Mouse (Mus musculus): ENCODE data around the gene Plekha5. TPM values are rescaled to one million over a fixed set of nuclear protein-coding genes. Genes with fewer than 3 reads are reported as not detected.

Plekha5 gene
- total RNA-seq, 1 experiment, result 26.1 TPM

GRCm38 (mm10) chr6:140519488-140520159, 95.8 kb downstream of the Plekha5 start:
- H3K4me3 ChIP-seq (ENCODE audit: insufficient read depth in 1 of 2, low read depth in 1 of 2, low read length in 2 of 2, poor library complexity in 1 of 2, severe bottlenecking in 1 of 2), result no peak overlapping the region
- no peak for DNase-seq (ENCODE audit: low read depth, low spot score)

GRCm38 (mm10) chr6:140520961-140521360, 97.1 kb downstream of the Plekha5 start:
- Histone ChIP-seq H3K4me3 (ENCODE audit: insufficient read depth in 1 of 2, low read depth in 1 of 2, low read length in 2 of 2, poor library complexity in 1 of 2, severe bottlenecking in 1 of 2) (no peak overlapping the region), H3K36me3 (ENCODE audit: control insufficient read depth, insufficient read depth, low read length, poor library complexity, severe bottlenecking) (no peaks in the 10 kb centered on the region), H3K4me1 (ENCODE audit: control insufficient read depth in 2 of 2, insufficient read depth in 2 of 2, low read length in 2 of 2, poor library complexity in 1 of 2) (peaks cover 3 to 9% of the 10 kb centered on the region in 2 experiments; a peak in 2 of 4 replicates), H3K9me3 (ENCODE audit: control insufficient read depth, insufficient read depth, low read depth, low read length) (no peaks in the 10 kb centered on the region), H3K9ac (ENCODE audit: insufficient read depth, low read depth, low read length, poor library complexity, severe bottlenecking) (no peak overlapping the region), H3K27ac (ENCODE audit: insufficient read depth, low read depth, low read length, poor library complexity, severe bottlenecking) (no peak overlapping the region)
- in situ Hi-C loops (cut with MboI; ENCODE audit: low sequenced_read_pairs in 2 of 2, unreplicated experiment in 2 of 2), result no loop called here
- TF ChIP-seq ZNF384 (IDR thresholded peaks at IDR 0.05; ENCODE audit: low read depth, low read length) (no peak), HCFC1 (IDR thresholded peaks at IDR 0.05; ENCODE audit: borderline replicate concordance, insufficient read depth, low read length) (no peak), CHD2 (IDR thresholded peaks at IDR 0.05; ENCODE audit: low read depth, low read length) (no peak), MAFK (IDR thresholded peaks at IDR 0.05; ENCODE audit: insufficient read depth, low read depth, low read length) (no peak), ZC3H11A (IDR thresholded peaks at IDR 0.05; ENCODE audit: borderline replicate concordance, low read depth, low read length) (no peak)
- DNase-seq (ENCODE audit: low read depth, low spot score), result no peak

More at GRCm38 (mm10) chr6:140519488-140520159, 95.8 kb downstream of the Plekha5 start:
- Histone ChIP-seq H3K36me3 (ENCODE audit: control insufficient read depth, insufficient read depth, low read length, poor library complexity, severe bottlenecking) (no peaks in the 10 kb centered on the region), H3K4me1 (ENCODE audit: control insufficient read depth in 2 of 2, insufficient read depth in 2 of 2, low read length in 2 of 2, poor library complexity in 1 of 2) (peaks cover 3 to 12% of the 10 kb centered on the region in 2 experiments; a peak in 3 of 4 replicates), H3K27ac (ENCODE audit: insufficient read depth, low read depth, low read length, poor library complexity, severe bottlenecking) (no peak overlapping the region), H3K9me3 (ENCODE audit: control insufficient read depth, insufficient read depth, low read depth, low read length) (no peaks in the 10 kb centered on the region), H3K9ac (ENCODE audit: insufficient read depth, low read depth, low read length, poor library complexity, severe bottlenecking) (no peak overlapping the region)
- no peak for TF ChIP-seq ZNF384 (IDR thresholded peaks at IDR 0.05; ENCODE audit: low read depth, low read length)
- TF ChIP-seq CHD2 (IDR thresholded peaks at IDR 0.05; ENCODE audit: low read depth, low read length), result no peak
- no peak for TF ChIP-seq ZC3H11A (IDR thresholded peaks at IDR 0.05; ENCODE audit: borderline replicate concordance, low read depth, low read length)
- TF ChIP-seq HCFC1 (IDR thresholded peaks at IDR 0.05; ENCODE audit: borderline replicate concordance, insufficient read depth, low read length), result no peak
- no peak for TF ChIP-seq MAFK (IDR thresholded peaks at IDR 0.05; ENCODE audit: insufficient read depth, low read depth, low read length)
- in situ Hi-C loops (cut with MboI; ENCODE audit: low sequenced_read_pairs in 2 of 2, unreplicated experiment in 2 of 2), result no loop called here

DNA sequence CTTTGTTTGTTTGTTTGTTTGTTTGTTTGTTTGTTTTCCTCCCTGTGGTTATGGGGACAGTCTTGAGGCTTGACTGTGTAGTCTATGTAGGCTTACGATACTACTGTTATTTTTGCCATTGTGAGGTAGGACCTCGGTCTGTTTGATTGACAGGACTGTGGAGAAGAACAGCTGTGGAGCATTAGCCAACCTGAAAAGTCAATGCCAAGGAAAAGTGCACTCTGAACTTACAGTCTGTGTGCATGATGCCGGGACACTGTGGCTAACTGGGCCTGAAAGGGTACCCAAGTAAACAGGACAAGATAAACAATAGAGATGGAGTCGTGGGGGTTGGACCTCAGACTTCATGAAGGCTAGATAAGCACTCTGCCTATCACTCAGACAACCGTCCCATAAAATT, 98.0 kb downstream of the Plekha5 start:
- in situ Hi-C loops (cut with MboI; ENCODE audit: low sequenced_read_pairs in 2 of 2, unreplicated experiment in 2 of 2), result no loop called here
- TF ChIP-seq MAFK (IDR thresholded peaks at IDR 0.05; ENCODE audit: insufficient read depth, low read depth, low read length), result no peak
- TF ChIP-seq ZC3H11A (IDR thresholded peaks at IDR 0.05; ENCODE audit: borderline replicate concordance, low read depth, low read length), result no peak
- TF ChIP-seq ZNF384 (IDR thresholded peaks at IDR 0.05; ENCODE audit: low read depth, low read length), result no peak
- no peak for TF ChIP-seq CHD2 (IDR thresholded peaks at IDR 0.05; ENCODE audit: low read depth, low read length)
- no peak for TF ChIP-seq HCFC1 (IDR thresholded peaks at IDR 0.05; ENCODE audit: borderline replicate concordance, insufficient read depth, low read length)
- Histone ChIP-seq H3K9me3 (ENCODE audit: control insufficient read depth, insufficient read depth, low read depth, low read length) (no peaks in the 10 kb centered on the region), H3K4me3 (ENCODE audit: insufficient read depth in 1 of 2, low read depth in 1 of 2, low read length in 2 of 2, poor library complexity in 1 of 2, severe bottlenecking in 1 of 2) (no peak overlapping the region), H3K27ac (ENCODE audit: insufficient read depth, low read depth, low read length, poor library complexity, severe bottlenecking) (no peak overlapping the region), H3K36me3 (ENCODE audit: control insufficient read depth, insufficient read depth, low read length, poor library complexity, severe bottlenecking) (no peaks in the 10 kb centered on the region; the same call in 1 of the 2 replicates), H3K9ac (ENCODE audit: insufficient read depth, low read depth, low read length, poor library complexity, severe bottlenecking) (no peak overlapping the region), H3K4me1 (ENCODE audit: control insufficient read depth in 2 of 2, insufficient read depth in 2 of 2, low read length in 2 of 2, poor library complexity in 1 of 2) (peaks cover 3 to 9% of the 10 kb centered on the region in 2 experiments; a peak in 2 of 4 replicates)
- DNase-seq (ENCODE audit: low read depth, low spot score), result no peak

GRCm38 (mm10) chr6:140523600-140523999, 99.7 kb downstream of the Plekha5 start:
- in situ Hi-C loops (cut with MboI; ENCODE audit: low sequenced_read_pairs in 2 of 2, unreplicated experiment in 2 of 2), result no loop called here
- TF ChIP-seq ZNF384 (IDR thresholded peaks at IDR 0.05; ENCODE audit: low read depth, low read length) (no peak), MAFK (IDR thresholded peaks at IDR 0.05; ENCODE audit: insufficient read depth, low read depth, low read length) (no peak), CHD2 (IDR thresholded peaks at IDR 0.05; ENCODE audit: low read depth, low read length) (no peak), HCFC1 (IDR thresholded peaks at IDR 0.05; ENCODE audit: borderline replicate concordance, insufficient read depth, low read length) (no peak), ZC3H11A (IDR thresholded peaks at IDR 0.05; ENCODE audit: borderline replicate concordance, low read depth, low read length) (no peak)
- no peaks in the 10 kb centered on the region; the same call in 1 of the 2 replicates for H3K36me3 ChIP-seq (ENCODE audit: control insufficient read depth, insufficient read depth, low read length, poor library complexity, severe bottlenecking)
- H3K4me3 ChIP-seq (ENCODE audit: insufficient read depth in 1 of 2, low read depth in 1 of 2, low read length in 2 of 2, poor library complexity in 1 of 2, severe bottlenecking in 1 of 2), result no peak overlapping the region
- DNase-seq (ENCODE audit: low read depth, low spot score), result no peak
- H3K27ac ChIP-seq (ENCODE audit: insufficient read depth, low read depth, low read length, poor library complexity, severe bottlenecking), result no peak overlapping the region
- H3K9ac ChIP-seq (ENCODE audit: insufficient read depth, low read depth, low read length, poor library complexity, severe bottlenecking), result no peak overlapping the region
- H3K4me1 ChIP-seq (ENCODE audit: control insufficient read depth in 2 of 2, insufficient read depth in 2 of 2, low read length in 2 of 2, poor library complexity in 1 of 2), result peaks cover 3 to 9% of the 10 kb centered on the region in 2 experiments; a peak in 2 of 4 replicates
- no peaks in the 10 kb centered on the region for H3K9me3 ChIP-seq (ENCODE audit: control insufficient read depth, insufficient read depth, low read depth, low read length)

All from ES-E14 (cell line).